Mouse (Mus musculus): ENCODE data around the gene Tcl1b1.
"Not testable (repeated sequence)": the region's sequence is repeated elsewhere in the genome, so short reads cannot be mapped to it uniquely, and the experiment has no call there.

Gene Tcl1b1

GRCm38 (mm10) chr12:105199684-105200497, 40.4 kb downstream of the Tcl1b1 start:
- not testable (repeated sequence) for DNase-seq (ENCODE audit: low spot score)

- DNase-seq (ENCODE audit: low spot score): not testable (repeated sequence)
Observed at GRCm38 (mm10) chr12:105201657-105202056, 42.2 kb downstream of the Tcl1b1 start, which contains the start of gene Tcl1b4. TSS of gene Tcl1b4 (plus strand) at chr12:105201957.

GRCm38 (mm10) chr12:105207071-105207470, 47.6 kb downstream of the Tcl1b1 start:
- DNase-seq (ENCODE audit: low spot score): no peak

GRCm38 (mm10) chr12:105208441-105208840, 49.0 kb downstream of the Tcl1b1 start:
- DNase-seq (ENCODE audit: low spot score): no peak

- no peak for DNase-seq (ENCODE audit: low spot score)
Observed at GRCm38 (mm10) chr12:105209231-105209630, 49.7 kb downstream of the Tcl1b1 start.

Measured in ovary, postnatal 14 days (tissue).